Mouse (Mus musculus) ES-E14 (cell line): ENCODE measurements around the gene Spns2. TPM values are rescaled to one million over a fixed set of nuclear protein-coding genes. Genes with fewer than 3 reads are reported as not detected.

ENCODE experiments used
- DNase-seq: peaks from one replicate; pipeline ENCODE4 v3.0.0-alpha.2; 2013; ENCODE audit warnings: low read depth, low spot score
- H3K27ac ChIP-seq: 2 replicates; pipeline ENCODE4 v1.5.1; 2012; ENCODE audit warnings: low read depth, mild to moderate bottlenecking, low read length, moderate library complexity, mixed read lengths; ENCODE audit not compliant: poor library complexity, insufficient read depth, severe bottlenecking
- H3K36me3 ChIP-seq: 2 replicates; pipeline ENCODE4 v1.6.1; 2012; ENCODE audit warnings: mild to moderate bottlenecking, low read length, moderate library complexity, mixed read lengths; ENCODE audit not compliant: control insufficient read depth, poor library complexity, insufficient read depth, severe bottlenecking
- H3K4me1 ChIP-seq, 2 experiments: fragments of 150-350 bp in 1 of 2; sonication (generic) in 1 of 2; 2 replicates each; pipeline ENCODE4 v1.6.1; 2012; ENCODE audit warnings: low read length in 2 of 2, mild to moderate bottlenecking in 1 of 2, mixed read lengths in 1 of 2; ENCODE audit not compliant: control insufficient read depth in 2 of 2, insufficient read depth in 2 of 2, poor library complexity in 1 of 2
- H3K4me3 ChIP-seq, 2 experiments: fragments of 150-350 bp in 1 of 2; sonication (generic) in 1 of 2; 2 replicates each; pipeline ENCODE4 v1.5.1; 2012; ENCODE audit warnings: low read length in 2 of 2, low read depth in 1 of 2, mild to moderate bottlenecking in 1 of 2, mixed read lengths in 1 of 2; ENCODE audit not compliant: insufficient read depth in 1 of 2, poor library complexity in 1 of 2, severe bottlenecking in 1 of 2
- H3K9ac ChIP-seq: 2 replicates; pipeline ENCODE4 v1.6.1; 2012; ENCODE audit warnings: low read depth, mild to moderate bottlenecking, low read length, mixed read lengths; ENCODE audit not compliant: poor library complexity, insufficient read depth, severe bottlenecking
- H3K9me3 ChIP-seq: fragments of 150-350 bp; sonication (generic); 2 replicates; pipeline ENCODE4 v1.6.1; 2012; ENCODE audit warnings: low read depth, mild to moderate bottlenecking, low read length; ENCODE audit not compliant: control insufficient read depth, insufficient read depth
- CHD2 ChIP-seq: IDR thresholded peaks from 2 replicates; pipeline ENCODE4 v1.6.1; 2014; ENCODE audit warnings: mild to moderate bottlenecking, low read depth, low read length, inconsistent platforms
- HCFC1 ChIP-seq: IDR thresholded peaks from 2 replicates; pipeline ENCODE4 v1.6.1; 2012; ENCODE audit warnings: low read length, inconsistent platforms, borderline replicate concordance; ENCODE audit not compliant: insufficient read depth
- MAFK ChIP-seq: IDR thresholded peaks from 2 replicates; pipeline ENCODE4 v1.6.1; 2014; ENCODE audit warnings: mild to moderate bottlenecking, low read depth, low read length, inconsistent platforms; ENCODE audit not compliant: insufficient read depth
- ZC3H11A ChIP-seq: IDR thresholded peaks from 2 replicates; pipeline ENCODE4 v1.6.1; 2012; ENCODE audit warnings: low read depth, mild to moderate bottlenecking, inconsistent platforms, low read length, borderline replicate concordance
- ZNF384 ChIP-seq: IDR thresholded peaks from 2 replicates; pipeline ENCODE4 v1.6.1; 2012; ENCODE audit warnings: low read depth, low read length, inconsistent platforms
- in situ Hi-C, 2 experiments: fragments of 600-800 bp; cut with MboI; formaldehyde crosslinking; loops; one replicate each; pipeline ENCODE4 v1.15.1; 2025; ENCODE audit warnings: low sequenced_read_pairs in 2 of 2, inconsistent platforms in 1 of 2; ENCODE audit not compliant: unreplicated experiment in 2 of 2
- total RNA-seq: library from RNA; depleted of rRNA; stranded (reverse); fragments of 300-350 nt; gene quantifications from 2 replicates; pipeline ENCODE4 v1.2.3, GENCODE M21; 2012

Gene Spns2
- total RNA-seq, 1 experiment, result 2.4 TPM

- Histone ChIP-seq H3K9me3 (no peaks in the 10 kb centered on the region), H3K4me3 (no peak overlapping the region), H3K9ac (no peak overlapping the region), H3K36me3 (no peaks in the 10 kb centered on the region), H3K4me1 (peaks cover 2 to 15% of the 10 kb centered on the region in 2 experiments; a peak in 2 of 4 replicates), H3K27ac (no peak overlapping the region)
- DNase-seq, result no peak
- in situ Hi-C loops, result no loop called here
- no peak for TF ChIP-seq CHD2
- no peak for TF ChIP-seq ZNF384
- TF ChIP-seq MAFK, result no peak
- no peak for TF ChIP-seq ZC3H11A
- TF ChIP-seq HCFC1, result no peak
Measured at GRCm38 (mm10) chr11:72470004-72470403, 19.7 kb downstream of the Spns2 start.

- Histone ChIP-seq H3K27ac (no peak overlapping the region), H3K4me1 (peaks cover 2 to 15% of the 10 kb centered on the region in 2 experiments; a peak in 2 of 4 replicates)
- in situ Hi-C loops, result no loop called here
Measured at GRCm38 (mm10) chr11:72469217-72469616, 20.5 kb downstream of the Spns2 start.

DNA sequence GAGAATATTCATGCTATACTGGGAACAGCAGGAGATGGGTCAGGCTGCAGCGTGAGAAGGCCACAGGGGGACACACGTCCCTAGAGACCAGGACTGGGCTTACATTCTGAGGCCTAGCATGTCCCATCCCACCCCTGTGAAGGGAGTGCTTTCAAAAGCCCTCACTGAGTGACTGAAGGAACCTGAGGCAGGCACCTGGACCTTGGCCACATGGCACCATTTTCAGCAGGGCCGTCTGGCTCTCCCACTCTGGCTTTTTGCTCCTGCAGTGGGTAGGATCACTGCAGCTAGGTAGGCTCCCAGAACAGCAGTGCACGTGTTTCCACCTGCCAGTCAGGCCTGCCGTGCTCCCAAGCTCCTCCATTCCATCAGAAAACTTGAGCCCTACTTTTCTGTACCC lies 21.2 kb downstream of the Spns2 start:
- peaks cover 2 to 10% of the 10 kb centered on the region in 2 experiments; a peak in 2 of 4 replicates for H3K4me1 ChIP-seq
- DNase-seq, result no peak
- H3K9me3 ChIP-seq, result no peaks in the 10 kb centered on the region
- H3K9ac ChIP-seq, result no peak overlapping the region
- H3K4me3 ChIP-seq, result no peak overlapping the region
- H3K36me3 ChIP-seq, result no peaks in the 10 kb centered on the region
- in situ Hi-C loops, result no loop called here
- H3K27ac ChIP-seq, result no peak overlapping the region
- TF ChIP-seq MAFK (no peak), HCFC1 (no peak), CHD2 (no peak), ZC3H11A (no peak), ZNF384 (no peak)

More at GRCm38 (mm10) chr11:72469217-72469616, 20.5 kb downstream of the Spns2 start:
- no peak overlapping the region for H3K9ac ChIP-seq
- no peak for DNase-seq
- no peaks in the 10 kb centered on the region for H3K9me3 ChIP-seq
- H3K36me3 ChIP-seq, result no peaks in the 10 kb centered on the region
- no peak for TF ChIP-seq ZNF384
- H3K4me3 ChIP-seq, result no peak overlapping the region

DNA sequence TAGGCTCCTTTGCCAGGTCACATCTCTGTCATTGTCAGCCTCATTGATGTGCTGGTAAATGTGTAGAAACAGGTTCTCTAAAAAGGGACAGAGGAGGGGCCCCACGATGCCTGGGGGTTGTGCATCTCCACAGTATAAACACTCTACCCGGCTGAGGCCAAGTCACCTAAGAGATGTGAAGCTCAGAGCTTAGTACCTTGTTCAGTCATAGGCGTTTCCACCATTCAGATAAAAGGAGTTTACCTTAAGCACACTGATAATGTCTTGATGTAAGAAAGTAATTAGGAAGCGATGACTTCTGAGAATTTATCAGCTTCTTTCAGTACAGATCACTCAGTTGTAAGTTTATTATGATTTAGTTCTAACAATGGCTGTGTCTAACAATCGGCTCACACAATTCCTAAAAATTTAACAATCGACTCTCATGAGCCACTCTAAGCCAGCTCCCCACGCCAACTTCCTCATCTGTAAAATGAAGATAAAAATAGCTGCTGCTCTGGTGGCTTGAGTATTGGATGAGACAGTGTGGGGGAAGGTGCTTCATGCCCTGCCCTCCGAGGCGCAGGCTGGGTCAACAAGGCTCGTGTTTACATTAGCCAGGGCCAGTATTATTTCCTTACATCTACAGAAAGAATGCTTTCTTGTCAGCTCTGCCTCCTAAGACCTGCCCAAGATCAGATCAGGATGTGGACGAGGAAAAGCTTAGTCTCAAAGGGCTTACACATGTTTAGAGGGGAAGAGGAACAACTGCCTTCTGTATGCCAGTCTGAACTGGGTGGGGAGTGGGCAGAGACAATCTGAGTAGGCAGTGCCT lies 22.8 kb downstream of the Spns2 start:
- H3K36me3 ChIP-seq, result no peaks in the 10 kb centered on the region
- no peak overlapping the region for H3K9ac ChIP-seq
- no peak for DNase-seq
- TF ChIP-seq HCFC1, result no peak
- no peak for TF ChIP-seq MAFK
- no peak for TF ChIP-seq CHD2
- TF ChIP-seq ZC3H11A, result no peak
- TF ChIP-seq ZNF384, result no peak
- peaks cover 0 to 2% of the 10 kb centered on the region in 2 experiments; a peak in 1 of 4 replicates for H3K4me1 ChIP-seq
- no peak overlapping the region for H3K27ac ChIP-seq
- in situ Hi-C loops, result no loop called here
- H3K9me3 ChIP-seq, result no peaks in the 10 kb centered on the region
- H3K4me3 ChIP-seq, result no peak overlapping the region
